Mouse (Mus musculus): Measurements from ENCODE around the gene 1700013H16Rik.
"Not testable (repeated sequence)": the region's sequence is repeated elsewhere in the genome, so short reads cannot be mapped to it uniquely, and the experiment has no call there.

Gene 1700013H16Rik

GRCm38 (mm10) chrX:53757736-53758135 is at the start of gene 1700013H16Rik:
Gene 1700013H16Rik (minus strand): TSS chrX:53757831.
- CTCF ChIA-PET, result no interaction called here

DNA sequence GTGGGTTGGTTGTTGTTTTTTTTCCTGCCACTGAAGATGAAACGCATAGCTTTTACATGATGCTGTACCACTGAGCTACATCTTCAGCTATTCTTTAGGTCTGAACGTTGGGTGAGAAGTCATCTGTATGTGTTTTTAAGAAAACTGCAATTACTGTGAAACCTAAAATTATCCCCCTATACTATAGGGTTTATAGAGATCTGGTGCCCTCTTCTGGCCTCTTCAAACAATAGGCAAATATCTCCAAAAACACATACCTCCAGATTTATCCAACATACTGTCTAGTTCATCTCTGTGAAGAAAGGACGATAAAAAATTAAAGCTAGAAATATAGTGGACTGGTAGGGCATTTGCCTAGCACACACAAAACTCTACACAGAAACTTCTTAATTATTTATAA is 41.4 kb upstream of the 1700013H16Rik start:
- CTCF ChIA-PET, result no interaction called here

DNA sequence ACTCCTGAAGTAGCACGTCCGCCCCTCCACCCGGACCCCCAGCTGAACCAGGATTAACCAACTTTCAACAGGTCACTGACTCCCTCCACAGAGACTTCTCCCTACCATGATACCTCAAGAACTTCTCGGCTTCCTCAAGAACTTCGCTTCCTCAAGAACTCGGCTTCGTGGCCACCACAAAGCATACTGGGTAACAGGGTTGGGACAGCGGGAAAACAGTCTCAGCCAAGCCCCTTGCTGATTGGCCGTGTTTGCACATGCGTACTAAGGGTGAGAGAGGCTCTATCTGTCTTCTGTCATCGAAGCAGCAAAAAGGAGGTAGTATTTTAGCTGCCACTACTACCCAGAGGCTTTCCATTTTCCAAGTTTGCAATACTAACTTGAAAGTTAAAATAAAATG is 39.9 kb upstream of the 1700013H16Rik start, which contains the start of gene Xlr:
Xlr (minus strand) TSS at position 188 of the 400 bp plus-strand sequence.
- CTCF ChIA-PET, result not testable (repeated sequence)

DNA sequence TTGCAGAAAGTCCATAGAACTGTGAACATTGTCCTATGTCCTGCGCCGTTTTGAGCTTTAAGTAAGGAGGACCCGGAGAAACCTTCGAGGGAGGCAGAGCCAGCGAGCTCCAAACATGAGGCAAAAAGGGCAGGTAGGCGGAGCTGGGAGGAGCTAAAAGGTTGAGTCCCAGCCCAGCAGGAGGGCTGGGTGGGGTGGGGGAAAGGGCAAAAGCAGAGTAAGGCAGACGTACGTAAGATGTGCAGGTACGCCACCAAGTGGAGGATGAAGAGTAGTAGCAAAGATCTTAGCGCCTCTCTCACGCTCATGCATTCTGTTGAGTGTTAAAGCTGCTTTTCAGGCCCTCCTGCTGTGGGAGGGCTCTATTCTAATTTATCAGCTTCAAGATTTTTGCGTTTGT is 18.6 kb upstream of the 1700013H16Rik start, which contains the start of gene Zfp36l3:
Zfp36l3 (minus strand) TSS at position 119 of the 400 bp plus-strand sequence.
- CTCF ChIA-PET, result no interaction called here

- CTCF ChIA-PET, result no interaction called here
Observed at GRCm38 (mm10) chrX:53752851-53753250, 4.8 kb downstream of the 1700013H16Rik start.

GRCm38 (mm10) chrX:53728967-53729366 is 28.7 kb downstream of the 1700013H16Rik start:
- CTCF ChIA-PET, result no interaction called here

- CTCF ChIA-PET, result no interaction called here
Observed at GRCm38 (mm10) chrX:53724596-53724995, 33.0 kb downstream of the 1700013H16Rik start, which contains the start of gene 4930502E18Rik. Gene 4930502E18Rik (plus strand): TSS chrX:53724826.

DNA sequence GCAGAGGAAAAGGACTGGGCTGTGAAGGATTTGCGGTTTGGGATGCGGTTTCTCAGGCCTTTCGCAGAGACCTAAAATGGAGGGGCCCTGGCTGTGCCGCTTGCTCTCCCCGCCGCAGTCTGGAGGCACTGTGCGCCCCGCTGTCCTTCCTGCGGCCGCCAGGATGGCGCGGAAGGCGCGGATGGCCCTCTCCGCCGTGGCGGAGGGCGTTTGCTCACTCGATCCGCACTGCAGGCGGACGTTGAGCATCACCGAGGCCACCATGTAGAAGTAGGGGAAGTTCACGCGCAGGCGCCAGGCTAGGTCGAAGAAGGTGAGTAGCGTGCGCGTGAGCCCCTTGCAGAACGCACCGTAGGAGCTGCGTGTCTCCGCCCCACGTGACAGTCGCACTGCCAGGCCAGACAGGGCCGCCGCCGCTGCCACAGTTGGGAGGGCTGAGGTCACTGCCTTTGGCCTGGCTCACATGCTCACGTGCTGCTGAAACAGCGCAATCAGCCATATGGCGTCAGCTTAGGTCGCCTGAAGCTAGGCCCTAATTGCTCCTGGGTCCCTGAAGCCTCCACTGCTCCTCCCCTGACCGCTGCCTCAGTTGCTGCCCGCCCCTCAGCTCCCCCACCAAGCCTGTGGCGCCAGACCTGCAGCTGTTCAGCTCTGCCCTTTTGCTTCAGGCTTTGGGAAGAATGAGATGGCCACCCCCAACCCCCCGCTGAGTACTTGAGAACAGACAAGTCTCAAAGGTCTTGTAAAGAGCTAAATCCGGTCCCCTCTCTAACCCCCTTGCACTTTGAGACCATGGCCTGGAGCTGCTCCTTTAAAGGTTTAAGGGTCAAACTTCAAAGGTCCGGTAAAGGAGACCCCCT is 41.1 kb downstream of the 1700013H16Rik start:
- CTCF ChIA-PET, result no interaction called here

DNA sequence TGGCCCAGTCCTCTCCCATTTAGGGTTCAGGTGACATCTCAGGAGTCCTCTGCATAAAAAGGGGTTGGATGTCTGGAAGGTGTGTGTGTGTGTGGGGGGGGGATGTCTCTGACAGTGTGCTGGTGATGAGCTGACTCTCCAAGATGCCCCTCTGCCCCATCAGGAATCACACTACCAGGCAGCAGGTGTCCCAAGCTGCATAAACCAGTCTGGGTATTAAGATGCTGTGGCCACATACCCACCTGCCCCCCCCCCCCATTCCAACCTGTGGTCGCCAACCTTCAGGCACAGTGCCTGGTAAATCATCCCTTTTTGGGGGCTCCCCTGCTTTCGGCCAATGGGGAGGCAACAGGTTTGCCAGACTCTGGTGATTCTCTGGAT is 41.7 kb downstream of the 1700013H16Rik start:
- CTCF ChIA-PET, result no interaction called here

GRCm38 (mm10) chrX:53702673-53703072 is 55.0 kb downstream of the 1700013H16Rik start:
- CTCF ChIA-PET, result no interaction called here

GRCm38 (mm10) chrX:53699225-53699624 is 58.4 kb downstream of the 1700013H16Rik start:
- CTCF ChIA-PET, result no interaction called here

DNA sequence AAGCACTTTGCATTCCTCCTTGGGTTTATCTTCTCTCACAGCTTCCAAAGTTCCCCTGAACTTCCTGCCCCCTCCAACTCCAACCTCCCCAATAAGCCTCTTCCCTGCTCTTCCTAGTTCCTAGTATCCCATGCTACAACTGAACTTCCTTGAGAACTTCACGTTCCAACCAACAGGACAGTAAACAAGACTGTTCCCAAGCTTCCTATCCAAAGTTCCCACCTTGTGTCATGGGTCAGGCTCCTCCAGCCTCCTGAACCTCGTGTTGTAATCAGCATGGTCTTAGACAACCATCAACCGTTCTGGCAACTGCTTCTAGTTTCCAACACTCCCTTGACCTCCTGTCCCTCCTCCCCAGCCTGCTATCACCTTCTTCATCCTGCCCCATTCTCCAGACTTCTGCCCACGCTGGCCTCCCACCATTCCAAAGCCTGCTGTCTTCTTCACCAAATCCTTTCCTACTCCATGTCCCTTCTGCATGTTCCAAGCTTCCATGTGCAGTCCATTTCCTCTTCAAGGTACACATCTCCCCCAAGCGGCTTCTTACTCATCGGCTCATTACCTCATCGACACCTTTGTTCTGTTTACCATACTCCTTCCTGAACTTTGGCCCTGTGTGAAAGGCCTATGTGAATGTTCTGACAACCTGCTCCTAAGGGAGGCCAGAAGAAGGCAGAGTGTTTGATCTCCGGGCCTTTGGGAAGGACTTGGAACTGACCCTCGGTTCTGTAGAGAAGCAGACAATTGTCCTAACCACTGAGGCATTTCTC is 63.4 kb downstream of the 1700013H16Rik start:
- CTCF ChIA-PET, result no interaction called here

DNA sequence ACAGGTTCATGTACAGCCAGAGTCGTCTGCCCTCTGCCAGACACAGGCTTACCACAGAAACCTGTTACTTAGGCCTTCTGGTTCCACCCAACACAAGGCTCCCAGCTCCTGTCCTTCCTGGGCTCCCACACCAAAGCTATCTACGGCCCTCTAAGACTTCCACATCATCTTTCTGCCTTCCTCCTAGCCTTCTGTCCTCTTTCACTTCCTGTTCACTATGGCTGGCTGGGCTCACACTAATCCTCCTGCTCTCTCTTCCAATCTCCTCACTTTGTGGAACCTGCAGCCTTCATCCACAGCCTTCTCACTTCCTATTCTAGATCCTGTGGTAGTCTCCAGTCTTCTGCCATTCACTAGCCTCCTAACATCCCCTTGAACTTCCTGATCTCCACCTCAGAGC is 64.5 kb downstream of the 1700013H16Rik start:
- CTCF ChIA-PET, result no interaction called here
